Mouse (Mus musculus) heart, adult 11 months (tissue): ENCODE data around the gene Fnbp1.

Experiments used
- DNase-seq: peaks from one replicate; pipeline ENCODE4 v3.0.0; 2022

Gene Fnbp1

DNA sequence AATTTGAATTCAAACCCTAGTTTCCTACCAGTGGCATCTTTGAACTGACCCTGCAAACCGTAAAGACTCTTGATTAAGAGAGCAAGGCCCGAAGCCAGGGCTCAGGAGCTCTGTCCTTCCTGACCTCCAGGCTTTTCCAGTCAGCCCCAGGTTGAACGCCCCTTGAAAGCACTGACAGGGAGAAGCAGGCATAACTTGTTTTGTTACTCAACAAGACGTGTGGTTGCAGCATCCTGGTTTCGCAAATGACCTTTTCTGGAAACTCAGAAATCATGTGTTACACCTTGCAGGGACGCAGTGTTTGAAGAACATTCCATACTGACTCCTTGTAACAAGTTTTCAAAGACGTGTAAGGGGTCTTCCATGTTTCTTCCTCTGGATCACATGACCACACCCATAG, 5.2 kb upstream of the Fnbp1 start:
- no peak for DNase-seq

GRCm38 (mm10) chr2:31144901-31145300, 3.1 kb upstream of the Fnbp1 start:
- peak; percentile 90 for DNase-seq

DNA sequence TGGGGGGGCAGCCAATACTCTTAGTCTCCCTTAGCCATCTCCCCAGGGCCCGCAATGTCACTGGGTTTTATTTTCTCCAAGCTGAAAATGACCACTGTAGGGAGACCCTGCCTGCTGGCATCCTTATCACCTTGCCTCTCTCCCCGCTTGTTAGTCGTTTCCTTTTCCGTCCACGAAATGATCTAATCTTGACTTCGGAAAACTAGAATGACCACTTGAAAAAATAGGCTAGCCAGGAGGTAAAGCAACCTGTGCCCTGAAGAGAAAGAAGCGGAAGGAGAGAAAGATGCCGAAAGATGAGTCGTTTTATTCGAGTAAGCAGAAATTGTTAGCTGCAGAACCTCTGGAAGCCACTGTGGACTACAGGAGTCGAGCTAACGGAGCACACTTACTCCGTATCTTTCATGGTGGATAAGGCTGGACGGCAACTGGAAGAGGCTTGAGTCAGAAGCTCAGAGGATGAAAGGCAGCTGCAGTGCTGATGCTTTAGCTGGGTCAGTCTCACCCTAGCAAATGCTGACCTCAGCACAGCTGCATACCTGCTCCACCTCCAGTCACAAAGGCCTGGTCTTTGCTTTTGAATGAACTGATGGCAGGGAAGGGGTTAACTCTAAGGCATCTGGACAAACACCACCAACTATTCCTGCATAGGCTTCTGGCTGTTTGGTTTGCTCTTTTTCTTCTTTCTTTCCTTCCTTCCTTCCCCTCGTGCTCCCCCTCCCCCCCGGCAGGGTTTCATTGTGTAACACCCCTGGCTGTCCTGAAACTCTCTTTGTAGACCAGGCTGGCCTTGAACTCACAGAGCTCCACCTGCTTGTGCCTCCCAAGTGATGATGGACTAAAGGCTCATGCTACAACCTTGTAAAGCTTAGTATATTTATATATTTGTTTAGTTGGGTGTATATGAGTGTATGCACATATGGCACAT, 2.2 kb upstream of the Fnbp1 start:
- no peak for DNase-seq

DNA sequence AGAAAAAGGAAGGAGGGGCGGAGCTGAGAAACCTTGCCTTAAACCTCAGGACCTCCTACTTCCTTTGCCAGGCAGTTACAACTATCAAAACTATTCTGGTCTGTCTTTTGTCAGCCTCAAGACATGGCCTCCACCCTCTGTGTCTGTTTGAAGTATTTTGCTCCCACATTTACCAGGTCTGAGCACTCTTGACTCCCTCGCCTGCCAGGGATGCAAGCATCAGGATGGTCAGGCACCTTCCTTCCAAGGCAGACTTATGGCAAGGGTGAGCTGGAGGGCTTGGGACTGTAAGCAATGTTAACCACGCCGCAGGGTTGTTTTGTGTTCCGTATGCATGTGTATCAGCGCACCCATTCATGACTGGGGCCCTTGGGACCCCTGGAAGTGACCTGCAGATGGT, 1.5 kb upstream of the Fnbp1 start:
- peak; percentile 88 for DNase-seq

GRCm38 (mm10) chr2:31142505-31142904, 697 bp upstream of the Fnbp1 start:
- peak; percentile 96 for DNase-seq

- DNase-seq, result peak; percentile 96
Observed at GRCm38 (mm10) chr2:31141074-31141866, 538 bp downstream of the Fnbp1 start.

- DNase-seq, result peak; percentile 93
Observed at GRCm38 (mm10) chr2:31140772-31141073, 1.1 kb downstream of the Fnbp1 start.

GRCm38 (mm10) chr2:31139991-31140771, 1.6 kb downstream of the Fnbp1 start:
- DNase-seq, result no peak

- DNase-seq, result no peak
Observed at GRCm38 (mm10) chr2:31139174-31139632, 2.6 kb downstream of the Fnbp1 start.

- no peak for DNase-seq
Observed at GRCm38 (mm10) chr2:31137018-31137590, 4.7 kb downstream of the Fnbp1 start.

DNA sequence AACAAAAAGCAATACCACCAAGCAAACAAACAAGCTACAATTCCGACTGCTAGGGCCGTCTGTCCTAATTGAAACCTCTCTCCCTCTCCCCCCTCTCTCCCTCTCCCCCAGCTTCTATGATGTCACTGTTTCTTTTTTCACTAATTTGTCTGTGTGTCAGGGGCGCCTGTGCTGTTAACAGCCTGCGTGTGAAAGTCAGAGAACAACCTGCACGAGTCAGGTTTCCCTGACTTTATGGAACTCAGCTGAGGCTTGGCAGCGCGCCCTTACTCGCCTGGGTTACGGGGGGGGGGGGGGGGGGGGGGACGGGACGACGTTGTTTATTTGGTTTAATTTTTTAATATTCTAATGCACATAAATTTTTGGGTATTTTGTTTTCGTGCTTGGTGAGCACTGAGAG, 5.5 kb downstream of the Fnbp1 start:
- DNase-seq, result no peak

GRCm38 (mm10) chr2:31135512-31135931, 6.3 kb downstream of the Fnbp1 start:
- peak; percentile 93 for DNase-seq

DNA sequence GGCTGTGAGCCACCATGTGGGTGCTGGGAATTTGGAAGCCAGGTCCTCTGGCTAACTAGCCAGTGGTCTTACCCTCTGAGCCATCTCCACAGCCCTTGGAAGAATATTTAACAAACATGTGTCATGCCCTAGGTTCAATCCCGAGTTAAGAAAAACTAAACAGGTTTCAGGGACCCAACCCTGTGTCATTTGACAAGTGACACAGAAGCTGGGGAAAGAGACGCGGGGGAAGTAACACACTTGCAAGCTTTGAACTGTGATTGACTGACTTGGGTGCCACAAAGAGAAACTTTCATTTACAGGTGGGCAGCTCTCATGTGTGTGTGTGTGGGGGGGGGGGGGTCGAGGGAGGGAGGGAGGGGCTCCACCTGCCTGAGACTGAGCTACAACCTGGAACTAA, 7.8 kb downstream of the Fnbp1 start:
- no peak for DNase-seq

DNA sequence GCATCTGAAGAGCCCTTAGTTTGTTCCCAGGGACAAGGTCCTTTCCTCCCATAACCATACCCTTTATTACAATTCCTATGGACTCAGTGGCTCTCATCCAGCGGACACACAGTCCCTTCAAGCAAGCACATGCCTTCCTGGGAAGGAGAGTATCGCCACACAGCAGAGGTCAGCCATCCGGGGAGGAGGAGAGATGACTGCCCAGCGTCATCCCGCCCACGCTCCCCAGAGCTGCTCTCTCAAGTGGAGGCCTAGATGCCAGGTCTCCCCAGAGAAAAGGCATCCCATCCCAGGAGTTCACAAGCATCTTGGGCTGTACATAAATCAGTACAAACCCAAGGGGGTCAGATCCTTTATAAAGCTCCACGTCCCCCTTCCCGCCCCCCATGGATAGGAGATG, 9.1 kb downstream of the Fnbp1 start:
- peak; percentile 96 for DNase-seq

- peak; percentile 93 for DNase-seq
Observed at GRCm38 (mm10) chr2:31130815-31131299, 11.0 kb downstream of the Fnbp1 start.

- peak; percentile 91 for DNase-seq
Observed at GRCm38 (mm10) chr2:31129742-31130518, 11.9 kb downstream of the Fnbp1 start.

- peak; percentile 95 for DNase-seq
Observed at GRCm38 (mm10) chr2:31127899-31128298, 13.9 kb downstream of the Fnbp1 start.

- peak; percentile 96 for DNase-seq
Observed at GRCm38 (mm10) chr2:31127219-31127618, 14.6 kb downstream of the Fnbp1 start.

DNA sequence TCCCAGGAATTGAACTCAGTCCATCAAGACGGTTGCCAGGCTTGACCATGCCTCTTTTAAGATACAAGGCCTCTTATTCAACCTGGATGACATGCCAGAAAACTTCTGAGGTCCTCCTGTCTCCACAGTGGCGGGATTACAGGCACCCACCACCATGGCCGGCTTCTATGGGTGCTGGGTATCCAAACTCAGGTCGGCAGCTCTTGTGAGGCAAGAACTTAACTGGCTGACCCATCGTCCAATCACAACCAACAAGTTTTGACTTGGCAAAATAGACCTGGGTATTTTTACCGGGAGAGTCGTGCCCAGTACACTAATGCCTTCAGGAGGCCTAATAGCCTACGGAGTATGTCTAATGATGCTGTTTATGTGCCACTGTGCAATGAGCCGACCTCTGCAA, 15.8 kb downstream of the Fnbp1 start:
- DNase-seq, result peak; percentile 94

- peak; percentile 94 for DNase-seq
Observed at GRCm38 (mm10) chr2:31125156-31125555, 16.7 kb downstream of the Fnbp1 start.

DNA sequence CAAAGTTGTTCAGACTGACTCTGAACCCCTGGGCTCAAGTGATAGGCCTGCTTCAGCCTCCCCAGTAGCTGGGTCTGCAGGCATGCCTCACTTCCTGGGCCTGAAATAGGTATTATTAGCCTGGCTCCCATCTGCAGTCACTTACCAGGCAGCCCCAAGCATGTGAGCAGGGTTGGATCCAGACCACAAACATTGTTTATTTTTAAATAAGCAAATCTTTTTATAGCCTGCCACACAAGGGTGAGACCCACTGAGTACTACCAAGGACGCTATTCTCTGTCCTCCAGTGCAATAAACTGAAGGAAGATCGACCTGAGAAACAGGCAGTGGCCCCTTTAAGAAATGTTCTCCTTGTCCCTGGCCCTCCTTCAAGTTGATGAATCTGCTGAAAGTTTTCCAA, 17.1 kb downstream of the Fnbp1 start:
- peak; percentile 95 for DNase-seq

- no peak for DNase-seq
Observed at GRCm38 (mm10) chr2:31123493-31123892, 18.3 kb downstream of the Fnbp1 start.
